In the genomic region with DNA sequence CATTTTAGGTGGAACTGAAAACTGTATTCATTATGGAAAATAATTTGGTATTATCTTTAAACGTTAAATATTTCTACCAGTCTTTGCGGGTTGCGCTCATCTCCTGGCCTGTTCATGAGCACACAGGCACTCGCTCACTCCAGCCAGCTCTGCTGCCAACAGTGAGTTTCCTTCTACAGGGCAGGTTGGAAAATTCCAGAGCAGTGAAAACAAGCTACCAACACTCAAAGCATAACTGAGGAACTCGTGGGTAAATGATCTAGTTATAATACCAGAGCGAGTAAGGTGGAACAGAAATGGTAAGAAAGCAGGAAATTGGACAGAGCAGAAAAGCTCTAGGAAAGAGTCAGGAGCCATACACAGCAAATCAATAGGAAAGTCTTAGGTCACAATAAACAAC, we compare ENCODE assay signal across 17 mouse cellular contexts.
A peak's percentile ranks its signal among the peaks of the same experiment; 100 is the strongest.
DNase-seq lines count a peak whose midpoint lies in the region; ATAC-seq and TF ChIP-seq lines count a peak whose summit lies in the region.
"Had no signal": no experiment of that assay in that cellular context is flagged by ENCODE, and none has a peak within 500 bp of the region (broad histone marks: within the 10 kb centered on the region; RNA-seq: fewer than 3 reads in every experiment).

No protein-coding gene starts in this region.

- ATAC-seq in heart, embryonic 11.5 days (replicated peaks; ENCODE audit: insufficient number of reproducible peaks, low FRiP score, low TSS enrichment) = no peak
- ATAC-seq in heart, embryonic 15.5 days (replicated peaks; ENCODE audit: insufficient number of reproducible peaks, insufficient read depth, low FRiP score, low read depth) = no peak
- ATAC-seq: forebrain, embryonic 15.5 days; intestine, embryonic 15.5 days had no signal

- peaks cover 4% of the 10 kb centered on the region; the same call in 1 of the 2 replicates for H3K4me1 ChIP-seq in heart, embryonic 11.5 days (ENCODE audit: control insufficient read depth, insufficient read depth, low read length)
- H3K4me1 ChIP-seq in heart, embryonic 15.5 days (replicated peaks) = peaks cover 17% of the 10 kb centered on the region
- no peaks in the 10 kb centered on the region for H3K4me1 ChIP-seq in kidney, adult 2 months (ENCODE audit: control insufficient read depth, insufficient read depth, low read length)
- H3K4me1 ChIP-seq: forebrain, embryonic 15.5 days had no signal

- no peaks in the 10 kb centered on the region for H3K36me3 ChIP-seq in heart, embryonic 11.5 days (ENCODE audit: control insufficient read depth, insufficient read depth, low read length)
- no peaks in the 10 kb centered on the region for H3K36me3 ChIP-seq in heart, embryonic 15.5 days
- H3K36me3 ChIP-seq in kidney, adult 2 months (ENCODE audit: control insufficient read depth, insufficient read depth, low read length) = no peaks in the 10 kb centered on the region
- H3K36me3 ChIP-seq: embryonic facial prominence, embryonic 10.5 days; forebrain, embryonic 15.5 days; hindbrain, embryonic 10.5 days; intestine, embryonic 15.5 days had no signal

- TF ChIP-seq CTCF in kidney, adult 2 months (conservative IDR thresholded peaks at IDR 0.05; ENCODE audit: insufficient read depth, insufficient read length, low read depth, low read length) = no peak

- H3K27me3 ChIP-seq in heart, embryonic 11.5 days (ENCODE audit: control insufficient read depth, insufficient read depth, low read length) = no peaks in the 10 kb centered on the region
- no peaks in the 10 kb centered on the region for H3K27me3 ChIP-seq in heart, embryonic 15.5 days
- H3K27me3 ChIP-seq in kidney, adult 2 months (replicated peaks; ENCODE audit: control insufficient read depth, insufficient read depth, low read length) = no peaks in the 10 kb centered on the region
- H3K27me3 ChIP-seq: forebrain, embryonic 15.5 days; intestine, embryonic 15.5 days had no signal

- H3K9me3 ChIP-seq in heart, embryonic 11.5 days (replicated peaks; ENCODE audit: control insufficient read depth, low read length) = no peaks in the 10 kb centered on the region
- H3K9me3 ChIP-seq in heart, embryonic 15.5 days (replicated peaks) = no peaks in the 10 kb centered on the region
- H3K9me3 ChIP-seq: embryonic facial prominence, embryonic 10.5 days; forebrain, embryonic 15.5 days; hindbrain, embryonic 10.5 days; intestine, embryonic 15.5 days had no signal

- H3K4me2 ChIP-seq in heart, embryonic 11.5 days = no peak overlapping the region
- no peak overlapping the region for H3K4me2 ChIP-seq in heart, embryonic 15.5 days
- H3K4me2 ChIP-seq: forebrain, embryonic 15.5 days; hindbrain, embryonic 14.5 days; intestine, embryonic 15.5 days had no signal

- DNase-seq in heart, adult 11 months = no peak
- no peak for DNase-seq in heart, adult 18-20 months
- peak; percentile 26 for DNase-seq in kidney, adult 2 months
- DNase-seq in kidney, postnatal 4 days = no peak
- DNase-seq in gastrocnemius, postnatal 25 days = no peak
- DNase-seq: adrenal gland, adult 8-10 months; cerebellum, adult 2 months; cerebellum, postnatal 10 days; gastrocnemius, postnatal 14 days; kidney, postnatal 36 days had no signal

- no peak for TF ChIP-seq POLR2A in kidney, adult 2 months (IDR thresholded peaks at IDR 0.05; ENCODE audit: low read depth, low read length)

- no peak overlapping the region for H3K9ac ChIP-seq in heart, embryonic 11.5 days (ENCODE audit: low read depth, low read length)
- no peak overlapping the region for H3K9ac ChIP-seq in heart, embryonic 15.5 days
- H3K9ac ChIP-seq: forebrain, embryonic 15.5 days; hindbrain, embryonic 14.5 days; intestine, embryonic 15.5 days had no signal

- H3K27ac ChIP-seq in heart, embryonic 11.5 days (ENCODE audit: low read depth, low read length) = peak overlapping the region; percentile 35; the same call in 1 of the 2 replicates
- H3K27ac ChIP-seq in heart, embryonic 15.5 days = peak overlapping the region; percentile 44; the same call in 1 of the 2 replicates
- no peak overlapping the region for H3K27ac ChIP-seq in kidney, adult 2 months (ENCODE audit: insufficient read depth, low read depth, low read length)
- H3K27ac ChIP-seq: embryonic facial prominence, embryonic 10.5 days; forebrain, embryonic 15.5 days; hindbrain, embryonic 10.5 days; hindbrain, embryonic 14.5 days; intestine, embryonic 15.5 days had no signal

- H3K4me3 ChIP-seq in heart, embryonic 11.5 days (ENCODE audit: low read depth, low read length) = no peak overlapping the region
- H3K4me3 ChIP-seq in heart, embryonic 15.5 days = no peak overlapping the region
- H3K4me3 ChIP-seq in kidney, adult 2 months (ENCODE audit: insufficient read depth, low read depth, low read length) = no peak overlapping the region
- H3K4me3 ChIP-seq: embryonic facial prominence, embryonic 10.5 days; forebrain, embryonic 15.5 days; hindbrain, embryonic 10.5 days; intestine, embryonic 15.5 days had no signal

- WGBS in heart, embryonic 11.5 days (ENCODE audit: insufficient replicate concordance) = 73% methylated on average over 6 of the region's 6 CpGs
- WGBS in heart, embryonic 15.5 days = 56% methylated on average over 6 of the region's 6 CpGs
- 77% methylated on average over 6 of the region's 6 CpGs for WGBS in kidney, adult 2 months
